Mouse (Mus musculus) C2C12 (cell line): Measurements from ENCODE around the gene Lcn12.

Source experiments
- CTCF ChIP-seq: IDR thresholded peaks from one replicate; pipeline ENCODE4 v1.5.1; 2011; ENCODE audit not compliant: control insufficient read depth, insufficient read depth, insufficient read length
- MYOD1 ChIP-seq: IDR thresholded peaks from one replicate; pipeline ENCODE4 v1.6.1; 2011; ENCODE audit warnings: low read depth; ENCODE audit not compliant: control insufficient read depth, insufficient read length
- MYOG ChIP-seq: IDR thresholded peaks from one replicate; pipeline ENCODE4 v1.6.1; 2011; ENCODE audit not compliant: control insufficient read depth, insufficient read length; ENCODE audit errors: extremely low read depth
- USF1 ChIP-seq: IDR thresholded peaks from one replicate; pipeline ENCODE4 v1.6.1; 2011; ENCODE audit warnings: low read depth, mild to moderate bottlenecking, control low read depth, moderate library complexity

DNA sequence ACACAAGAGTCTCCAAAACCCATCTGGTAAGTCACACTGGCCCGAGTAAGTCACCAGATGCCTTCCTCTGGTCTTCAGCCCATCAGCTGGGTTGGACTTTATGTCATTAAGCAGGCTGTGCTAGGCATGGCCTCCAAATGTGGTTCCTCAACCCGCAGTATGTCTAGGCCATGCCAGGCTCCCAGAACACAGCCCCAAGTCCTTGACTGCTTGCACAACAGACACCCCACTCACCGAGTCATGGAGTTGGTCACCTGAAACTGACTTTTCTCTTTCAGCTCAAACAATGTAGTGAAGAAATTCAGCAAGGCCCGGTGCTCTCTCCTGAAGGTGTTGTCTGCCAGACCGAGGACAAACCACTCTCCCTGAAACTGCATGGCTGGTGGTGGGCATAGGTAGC, 723 bp downstream of the Lcn12 start:
- TF ChIP-seq CTCF (no peak), USF1 (no peak), MYOG (no peak), MYOD1 (no peak)
